Mouse (Mus musculus) heart, embryonic 10.5 days (tissue): ENCODE data around the gene Il18. TPM values are rescaled to one million over a fixed set of nuclear protein-coding genes. Genes with fewer than 3 reads are reported as not detected.
A peak's percentile ranks its signal among the peaks of the same experiment; 100 is the strongest.
"Not testable (repeated sequence)": the region's sequence is repeated elsewhere in the genome, so short reads cannot be mapped to it uniquely, and the experiment has no call there.

Source experiments
- DNase-seq: peaks from one replicate; pipeline ENCODE4 v3.0.0-alpha.2; 2017; ENCODE audit warnings: low spot score
- H3K27ac ChIP-seq: fragments of 300-500 bp; sonication (generic); 2 replicates; pipeline ENCODE4 v1.5.1; 2016; ENCODE audit warnings: mild to moderate bottlenecking
- H3K27me3 ChIP-seq: fragments of 300-500 bp; sonication (generic); 2 replicates; pipeline ENCODE4 v1.6.1; 2016; ENCODE audit warnings: mild to moderate bottlenecking; ENCODE audit not compliant: poor library complexity, insufficient read depth, severe bottlenecking
- H3K36me3 ChIP-seq: fragments of 300-500 bp; sonication (generic); 2 replicates; pipeline ENCODE4 v1.6.1; 2016; ENCODE audit warnings: mild to moderate bottlenecking, moderate library complexity
- H3K4me1 ChIP-seq: fragments of 300-500 bp; sonication (generic); 2 replicates; pipeline ENCODE4 v1.6.1; 2016; ENCODE audit warnings: mild to moderate bottlenecking
- H3K4me3 ChIP-seq: fragments of 300-500 bp; sonication (generic); 2 replicates; pipeline ENCODE4 v1.5.1; 2016; ENCODE audit warnings: mild to moderate bottlenecking, moderate library complexity
- H3K9me3 ChIP-seq: fragments of 300-500 bp; sonication (generic); 2 replicates; pipeline ENCODE4 v1.6.1; 2016; ENCODE audit warnings: mild to moderate bottlenecking, moderate library complexity
- WGBS: fragments of 180-500 bp; shearing (Covaris S2); methylation state at CpG from one replicate; pipeline ENCODE4 v1.1.7; 2016; 5-methylcytosine and 5-hydroxymethylcytosine counted together
- polyA plus RNA-seq: library from polyadenylated mRNA; unstranded; fragments of >200 nt; fragmentation: Nextera tagmentation; extraction: Ambion mirVana; gene quantifications from 2 replicates; pipeline ENCODE4 v1.2.1, GENCODE M21; 2016

The Il18 gene
- polyA plus RNA-seq, 1 experiment from 2014 or later: 2.4 TPM

DNA sequence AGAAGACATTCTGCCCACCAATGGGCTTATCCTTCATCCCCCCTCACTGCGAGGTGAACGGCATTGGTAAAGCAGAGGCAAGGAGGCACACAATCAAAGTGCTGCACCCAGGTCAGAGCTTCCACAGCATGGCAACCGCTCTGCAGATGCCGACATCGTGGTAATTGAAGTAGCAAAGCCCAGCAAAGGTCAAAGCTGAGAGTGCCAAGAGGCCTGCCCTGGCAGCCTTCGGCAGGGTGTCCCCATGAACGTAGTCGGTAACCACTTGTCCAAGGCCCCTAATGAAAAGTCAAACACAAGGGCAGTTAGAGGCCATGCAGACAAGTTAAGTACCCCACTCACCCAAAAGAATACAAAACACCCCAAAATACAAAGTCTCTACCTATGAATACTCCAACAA lies 42.3 kb downstream of the Il18 start:
- Histone ChIP-seq H3K4me3 (no peak overlapping the region), H3K36me3 (peaks cover 58% of the 10 kb centered on the region), H3K9me3 (no peaks in the 10 kb centered on the region), H3K4me1 (peaks cover 10% of the 10 kb centered on the region), H3K27me3 (no peaks in the 10 kb centered on the region), H3K27ac (no peak overlapping the region)
- DNase-seq: no peak
- WGBS: 89% methylated on average over 8 of the region's 8 CpGs

DNA sequence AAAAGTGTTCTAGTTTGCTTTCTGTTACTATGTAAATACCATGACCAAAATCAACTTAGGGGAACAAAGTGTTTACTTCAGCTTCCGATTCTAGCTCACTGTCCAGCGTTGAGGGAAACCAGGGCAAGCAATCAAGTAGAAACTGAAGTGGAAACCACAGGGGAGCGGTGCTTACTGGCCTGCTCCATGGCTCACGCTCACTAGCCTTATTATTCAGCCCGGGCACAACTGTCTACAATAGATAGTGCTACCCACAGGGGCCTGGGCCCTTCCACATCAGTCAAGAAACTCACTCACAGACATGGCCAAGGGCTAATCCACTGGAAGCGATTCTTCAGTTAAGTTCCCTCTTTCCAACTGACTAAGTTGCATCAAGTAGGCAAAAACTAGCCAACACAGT lies 46.9 kb downstream of the Il18 start:
- DNase-seq: no peak
- no peaks in the 10 kb centered on the region for H3K27me3 ChIP-seq
- H3K36me3 ChIP-seq: peaks cover 53% of the 10 kb centered on the region
- WGBS: 73% methylated on average over 6 of the region's 6 CpGs
- H3K9me3 ChIP-seq: no peaks in the 10 kb centered on the region
- no peak overlapping the region for H3K27ac ChIP-seq
- peak overlapping the region; percentile 68 for H3K4me3 ChIP-seq
- peaks cover 25% of the 10 kb centered on the region for H3K4me1 ChIP-seq

DNA sequence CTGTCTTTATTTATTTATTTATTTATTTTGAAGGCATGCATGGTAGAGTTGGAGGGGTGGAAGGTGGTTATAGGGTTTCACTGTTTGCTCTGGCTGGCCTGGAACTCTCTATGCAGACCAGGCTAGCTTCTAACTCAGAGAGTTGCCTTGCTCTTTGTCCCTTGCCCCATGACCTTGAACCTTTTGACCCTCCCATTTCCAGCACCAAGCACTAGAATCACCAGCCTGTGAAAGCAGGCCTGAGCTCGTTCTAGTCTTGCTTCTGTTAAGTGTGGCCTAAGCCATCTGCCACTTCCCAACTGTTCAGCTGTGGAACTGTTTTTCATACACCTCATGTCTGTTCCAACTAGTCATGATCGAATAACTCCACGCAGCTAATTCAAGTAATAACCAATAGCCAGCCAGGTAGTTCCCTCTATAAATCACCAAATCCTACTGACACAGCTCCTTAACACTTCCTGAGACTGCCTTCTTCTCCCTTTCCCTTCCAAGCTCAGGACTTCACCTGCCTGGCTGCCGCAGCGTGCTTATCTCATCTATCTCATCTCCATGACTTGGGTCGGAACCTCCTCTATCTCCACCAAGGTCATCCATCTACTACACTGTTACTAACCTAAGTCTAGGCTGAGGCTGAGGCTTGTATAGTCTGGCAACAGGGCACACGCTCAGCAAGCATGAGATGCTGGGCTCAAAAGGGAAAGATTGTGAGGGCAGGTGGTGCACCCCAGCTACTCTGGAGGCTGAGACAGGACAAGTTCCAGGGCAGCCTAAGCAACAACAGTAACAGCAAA lies 47.6 kb downstream of the Il18 start:
- no peaks in the 10 kb centered on the region for H3K9me3 ChIP-seq
- peak overlapping the region; percentile 89 for H3K27ac ChIP-seq
- H3K27me3 ChIP-seq: no peaks in the 10 kb centered on the region
- H3K36me3 ChIP-seq: peaks cover 52% of the 10 kb centered on the region
- WGBS: 76% methylated on average over 7 of the region's 7 CpGs
- peak overlapping the region; percentile 68 for H3K4me3 ChIP-seq
- H3K4me1 ChIP-seq: peaks cover 25% of the 10 kb centered on the region
- DNase-seq: no peak

DNA sequence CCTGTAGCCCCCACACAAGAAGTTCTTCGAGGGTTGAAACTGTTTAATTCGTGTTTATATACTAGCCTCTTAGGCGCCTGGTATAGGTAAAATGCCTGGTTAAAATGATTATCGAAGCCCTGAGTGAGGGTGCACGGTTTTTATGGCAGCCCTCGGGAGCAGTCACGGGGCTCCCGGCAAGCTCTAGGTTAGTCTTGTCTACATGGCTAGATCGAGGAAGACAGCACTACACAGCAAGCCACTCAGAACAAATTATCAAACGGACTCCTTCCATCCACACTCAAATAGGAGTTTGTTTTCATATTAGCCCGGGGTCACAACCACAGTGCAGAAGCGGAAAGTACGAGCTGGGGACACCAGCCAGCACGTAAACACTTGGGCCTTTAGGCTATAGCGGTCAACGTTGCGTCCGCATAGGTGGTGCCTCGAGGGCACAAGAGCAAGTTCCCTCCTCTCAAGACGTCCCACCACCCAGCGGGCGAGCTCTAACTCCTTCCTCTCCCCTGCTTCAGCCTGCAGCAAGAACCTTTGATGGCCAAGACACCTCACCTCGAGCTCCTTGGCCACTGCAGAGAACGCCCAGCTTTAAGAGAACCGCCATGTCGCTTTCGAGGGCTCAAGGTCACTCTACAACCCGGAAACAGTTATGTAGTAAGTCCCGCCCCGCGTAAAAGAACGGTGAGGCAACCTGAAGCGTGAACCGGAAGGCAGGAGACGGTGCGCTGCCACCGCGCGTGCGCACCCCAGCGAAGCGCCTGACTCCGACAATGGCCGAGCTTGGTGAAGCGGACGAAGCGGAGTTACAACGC lies 48.8 kb downstream of the Il18 start, which contains the start of the genes Sdhd and Timm8b:
Gene Sdhd (minus strand): TSS at position 624 of the 809 bp plus-strand sequence.
Gene Timm8b (plus strand): TSS at position 722 of the 809 bp plus-strand sequence.
- Histone ChIP-seq H3K36me3 (peaks cover 52% of the 10 kb centered on the region), H3K9me3 (no peaks in the 10 kb centered on the region), H3K4me3 (peak within 1 kb of the TSS; percentile 68), H3K4me1 (peaks cover 25% of the 10 kb centered on the region), H3K27me3 (no peaks in the 10 kb centered on the region), H3K27ac (peak within 1 kb of the TSS; percentile 89)
- WGBS: under 1% methylated on average over 48 of the region's 48 CpGs
- peak; percentile 98 for DNase-seq

DNA sequence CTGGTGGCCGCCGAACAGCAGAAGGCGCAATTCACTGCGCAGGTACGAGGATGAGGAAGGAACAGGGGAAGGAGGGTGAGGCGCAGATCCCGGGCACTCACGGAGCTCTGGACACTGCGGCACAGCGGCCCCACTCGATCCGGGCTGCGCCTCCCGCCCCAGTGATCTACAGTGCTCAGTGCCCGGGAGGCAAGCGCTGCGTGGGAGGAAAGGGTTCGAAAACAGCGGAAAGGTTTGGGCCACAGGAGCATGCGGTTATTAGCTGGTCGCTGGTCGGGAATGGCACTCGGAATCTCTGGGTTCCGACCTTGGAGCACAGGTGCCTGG lies 49.3 kb downstream of the Il18 start:
- Histone ChIP-seq H3K27ac (peak overlapping the region; percentile 89), H3K4me1 (peaks cover 25% of the 10 kb centered on the region), H3K4me3 (peak overlapping the region; percentile 68), H3K36me3 (peaks cover 51% of the 10 kb centered on the region), H3K27me3 (no peaks in the 10 kb centered on the region), H3K9me3 (no peaks in the 10 kb centered on the region)
- WGBS: under 1% methylated on average over 24 of the region's 24 CpGs
- no peak for DNase-seq

DNA sequence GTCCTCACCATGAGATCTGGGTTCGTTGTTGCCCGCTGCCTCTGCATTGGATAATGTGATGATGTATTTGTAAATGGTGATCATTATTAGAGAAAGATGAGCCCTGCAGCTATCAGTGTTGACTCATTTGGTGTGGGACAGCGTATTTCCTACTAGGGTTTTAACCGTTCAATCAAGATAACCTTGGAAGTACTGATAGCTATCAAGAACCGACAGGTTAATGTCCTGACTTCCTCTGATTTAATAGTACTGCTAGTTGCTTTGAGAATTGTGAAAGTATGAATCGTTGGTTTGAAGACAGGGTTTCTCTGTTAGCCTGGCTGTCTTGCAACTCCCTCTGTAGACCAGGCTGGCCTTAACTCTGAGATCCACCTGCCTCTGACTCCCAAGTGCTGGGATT lies 49.7 kb downstream of the Il18 start:
- peak overlapping the region; percentile 89 for H3K27ac ChIP-seq
- no peak for DNase-seq
- no peaks in the 10 kb centered on the region for H3K9me3 ChIP-seq
- 4% methylated on average over 6 of the region's 6 CpGs for WGBS
- H3K36me3 ChIP-seq: peaks cover 51% of the 10 kb centered on the region
- H3K4me1 ChIP-seq: peaks cover 25% of the 10 kb centered on the region
- H3K4me3 ChIP-seq: peak overlapping the region; percentile 68
- no peaks in the 10 kb centered on the region for H3K27me3 ChIP-seq

DNA sequence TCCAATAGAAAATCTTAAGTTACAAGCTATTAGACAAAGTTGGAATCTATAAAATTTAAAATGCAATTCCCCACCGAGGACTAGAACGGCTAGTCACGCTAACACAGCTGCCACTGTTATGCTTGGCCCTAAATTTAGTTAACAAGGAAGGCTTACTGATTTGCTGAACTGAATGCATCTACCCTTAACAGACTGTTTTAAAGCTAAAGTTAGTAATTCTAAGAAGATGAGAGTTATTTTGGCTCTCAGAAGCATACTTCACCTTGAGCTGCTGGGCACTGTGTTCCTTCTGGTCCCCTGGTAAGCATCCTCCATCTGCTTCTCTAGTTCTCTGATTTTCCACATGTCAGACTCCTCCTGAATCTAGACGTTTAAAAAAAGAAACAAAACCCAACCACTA lies 57.5 kb downstream of the Il18 start:
- peaks cover 78% of the 10 kb centered on the region for H3K36me3 ChIP-seq

DNA sequence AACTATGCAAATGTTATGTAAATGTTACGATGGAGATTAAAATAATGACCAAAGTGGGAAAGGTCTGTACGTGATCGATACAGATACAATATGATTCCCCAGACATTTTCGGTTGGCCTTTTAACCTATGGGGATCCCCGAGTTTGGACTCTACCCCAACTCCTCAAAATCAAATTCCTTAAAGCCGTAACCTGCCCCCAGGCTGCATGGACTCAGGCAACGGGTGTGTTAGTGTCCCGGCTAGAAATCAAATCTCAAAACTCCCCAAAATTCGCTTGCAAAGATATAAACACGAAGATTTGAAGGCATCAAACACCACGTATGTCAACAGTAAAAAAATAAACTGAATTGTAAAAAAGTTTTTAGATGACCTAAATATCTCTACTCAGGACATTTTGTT lies 61.5 kb downstream of the Il18 start:
- Histone ChIP-seq H3K27me3 (no peaks in the 10 kb centered on the region), H3K4me3 (peak overlapping the region; percentile 91), H3K27ac (peak overlapping the region; percentile 94; the same call in 1 of the 2 replicates), H3K9me3 (no peaks in the 10 kb centered on the region), H3K4me1 (peaks cover 10% of the 10 kb centered on the region), H3K36me3 (peaks cover 39% of the 10 kb centered on the region)
- no peak for DNase-seq
- 42% methylated on average over 11 of the region's 11 CpGs for WGBS

More for the DNA sequence above, 57.5 kb downstream of the Il18 start:
- Histone ChIP-seq H3K27ac (no peak overlapping the region), H3K27me3 (no peaks in the 10 kb centered on the region), H3K4me3 (no peak overlapping the region), H3K9me3 (no peaks in the 10 kb centered on the region), H3K4me1 (peaks cover 8% of the 10 kb centered on the region)
- 88% methylated on average over 4 of the region's 4 CpGs for WGBS
- DNase-seq: no peak

DNA sequence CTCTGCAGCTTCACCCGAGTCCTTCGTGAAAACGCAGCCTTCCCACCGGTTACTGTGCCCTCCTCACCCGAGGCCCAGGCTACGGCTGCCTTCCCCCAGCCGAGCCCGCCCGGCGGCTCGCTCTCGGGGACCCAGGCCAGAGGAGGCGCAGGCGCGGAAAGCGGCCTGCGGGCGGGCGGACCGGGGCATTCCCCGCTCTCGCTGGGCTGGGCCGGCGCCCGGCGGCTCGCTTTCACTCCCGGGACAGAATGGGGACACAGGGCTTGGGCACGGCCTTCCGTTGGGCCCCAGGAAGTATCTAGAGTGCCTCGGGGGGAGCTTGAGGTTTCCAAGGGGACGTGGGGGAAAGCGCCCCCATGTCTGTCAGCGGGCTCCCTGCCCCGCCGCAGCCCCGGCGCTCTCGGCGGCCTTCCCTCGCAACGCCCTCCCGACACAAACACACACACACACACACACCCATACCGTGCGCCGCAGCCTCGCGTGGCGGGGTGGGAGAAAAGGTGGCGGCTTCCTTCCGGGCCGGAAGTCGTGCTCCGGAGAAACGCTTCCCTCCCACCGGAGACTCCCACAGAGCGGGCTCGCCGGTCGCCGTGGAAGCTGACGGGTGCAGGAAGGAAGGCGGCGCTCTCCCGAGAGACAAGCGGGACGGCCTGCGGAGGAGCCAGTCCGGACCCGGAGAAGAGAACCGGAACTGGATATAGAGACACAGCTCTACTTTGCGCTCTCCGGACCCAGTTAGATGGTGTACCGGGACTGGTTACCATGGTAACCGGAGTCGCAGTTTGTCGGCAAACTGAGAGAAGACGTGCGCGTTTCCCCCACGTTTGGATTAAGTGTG lies 62.4 kb downstream of the Il18 start, which contains the start of the genes Pih1d2 and Nkapd1:
Gene Pih1d2 (plus strand): TSS at position 556 of the 838 bp plus-strand sequence.
Gene Nkapd1 (minus strand): TSS at position 699 of the 838 bp plus-strand sequence.
- Histone ChIP-seq H3K4me3 (peak within 1 kb of the TSS; percentile 91), H3K27me3 (no peaks in the 10 kb centered on the region), H3K36me3 (peaks cover 32% of the 10 kb centered on the region), H3K4me1 (peaks cover 10% of the 10 kb centered on the region), H3K27ac (peak within 1 kb of the TSS; percentile 94), H3K9me3 (no peaks in the 10 kb centered on the region)
- under 1% methylated on average over 81 of the region's 81 CpGs for WGBS
- peak; percentile 94 for DNase-seq

DNA sequence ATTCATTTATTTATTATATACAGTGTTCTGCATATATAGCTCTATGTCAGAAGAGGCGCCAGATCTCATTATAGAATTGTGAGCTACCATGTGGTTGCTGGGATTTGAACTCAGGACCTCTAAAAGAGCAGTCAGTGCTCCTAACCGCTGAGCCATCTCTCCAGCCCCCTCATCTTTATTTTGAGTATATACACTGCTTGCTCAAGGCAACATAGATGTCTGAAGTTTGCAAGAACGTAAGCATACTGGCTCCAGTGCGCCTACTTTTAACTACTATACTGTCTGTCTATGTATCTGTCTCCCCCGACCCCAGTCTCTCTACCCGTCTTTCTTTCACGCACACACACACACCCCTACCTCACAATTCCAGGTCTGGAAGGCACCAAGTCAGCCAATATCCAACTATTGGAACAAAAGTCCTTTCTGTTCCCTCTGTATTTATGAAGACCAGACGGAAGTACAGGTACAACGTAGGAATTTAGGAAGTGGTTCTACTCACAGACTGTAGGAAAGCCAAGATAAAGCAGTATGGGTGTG lies 63.2 kb downstream of the Il18 start:
- Histone ChIP-seq H3K36me3 (peaks cover 23% of the 10 kb centered on the region), H3K4me3 (peak overlapping the region; percentile 91), H3K27ac (no peak overlapping the region), H3K4me1 (peaks cover 10% of the 10 kb centered on the region), H3K9me3 (no peaks in the 10 kb centered on the region), H3K27me3 (no peaks in the 10 kb centered on the region)
- 62% methylated on average over 9 of the region's 9 CpGs for WGBS
- DNase-seq: no peak

DNA sequence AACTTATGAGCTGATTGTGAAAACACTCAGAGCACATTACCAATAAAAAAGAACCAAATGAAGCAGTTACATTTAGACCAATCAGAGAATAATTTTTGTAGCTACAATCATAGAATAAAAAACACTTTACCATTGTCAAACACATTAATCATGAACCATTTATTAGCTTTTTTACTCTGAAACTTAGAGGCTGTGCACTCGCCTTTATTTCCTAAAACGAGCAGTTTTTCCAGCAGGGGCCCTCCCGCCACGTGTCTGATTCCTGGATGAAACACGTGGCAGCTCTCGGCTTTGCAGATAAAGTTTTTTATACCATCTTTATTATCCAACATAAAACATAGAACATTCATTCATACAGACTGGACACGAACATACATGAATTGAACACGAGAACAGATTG lies 76.3 kb downstream of the Il18 start:
- H3K9me3 ChIP-seq: not testable (repeated sequence)
- 88% methylated on average over 6 of the region's 8 CpGs for WGBS

More for the DNA sequence above, 76.3 kb downstream of the Il18 start:
- peaks cover 33% of the 10 kb centered on the region for H3K36me3 ChIP-seq
- H3K27ac ChIP-seq, H3K27me3 ChIP-seq, H3K4me3 ChIP-seq, DNase-seq, H3K4me1 ChIP-seq: not testable (repeated sequence)
